Mouse (Mus musculus) C2C12 (cell line): ENCODE results near the gene Trip4.

ENCODE experiments used
- CEBPB ChIP-seq: IDR thresholded peaks from one replicate; pipeline ENCODE4 v1.6.1; 2011; ENCODE audit warnings: low read depth, mild to moderate bottlenecking, control low read depth, moderate library complexity
- CTCF ChIP-seq: IDR thresholded peaks from one replicate; pipeline ENCODE4 v1.5.1; 2011; ENCODE audit not compliant: control insufficient read depth, insufficient read depth, insufficient read length
- FOSL1 ChIP-seq: IDR thresholded peaks from one replicate; pipeline ENCODE4 v1.8.0; 2011; ENCODE audit warnings: mild to moderate bottlenecking, low read length; ENCODE audit not compliant: poor library complexity, insufficient read depth, severe bottlenecking
- MAX ChIP-seq: IDR thresholded peaks from one replicate; pipeline ENCODE4 v1.6.1; 2011; ENCODE audit warnings: mild to moderate bottlenecking, control low read depth
- MYOD1 ChIP-seq: IDR thresholded peaks from one replicate; pipeline ENCODE4 v1.6.1; 2011; ENCODE audit warnings: low read depth; ENCODE audit not compliant: control insufficient read depth, insufficient read length
- MYOG ChIP-seq: IDR thresholded peaks from one replicate; pipeline ENCODE4 v1.6.1; 2011; ENCODE audit not compliant: control insufficient read depth, insufficient read length; ENCODE audit errors: extremely low read depth
- USF1 ChIP-seq: IDR thresholded peaks from one replicate; pipeline ENCODE4 v1.6.1; 2011; ENCODE audit warnings: low read depth, mild to moderate bottlenecking, control low read depth, moderate library complexity

DNA sequence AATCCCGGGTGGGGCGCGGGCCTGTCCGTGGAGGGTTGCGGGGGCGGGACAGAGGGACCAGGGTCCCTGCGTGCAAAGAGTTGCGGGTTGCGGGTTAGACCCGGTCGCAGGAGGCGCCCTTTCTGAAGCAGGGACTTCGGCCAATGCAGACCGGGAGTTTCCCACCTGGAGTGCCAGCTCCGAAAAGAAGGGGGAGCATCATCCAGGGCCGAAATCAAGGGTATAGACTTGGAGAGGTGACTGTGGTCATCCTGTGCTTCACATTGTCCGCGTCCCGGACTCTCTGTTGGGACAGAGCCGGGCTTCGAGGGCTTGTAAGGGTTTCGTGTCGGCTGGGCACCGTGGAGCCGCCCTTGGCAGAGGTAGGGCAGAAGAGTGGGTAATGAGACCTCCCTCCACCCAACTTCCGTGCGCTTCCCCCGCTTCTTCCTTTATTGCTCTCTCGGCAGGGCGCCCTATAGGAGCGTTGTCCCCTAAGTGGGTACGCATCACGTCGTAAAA is 757 bp upstream of the Trip4 start:
- TF ChIP-seq CEBPB (no peak), CTCF (peak; percentile 10), USF1 (no peak), MAX (no peak), MYOD1 (no peak), MYOG (no peak), FOSL1 (no peak)
